Mouse (Mus musculus) embryonic facial prominence, embryonic 13.5 days (tissue): ENCODE data around the gene Gm9945. TPM values are rescaled to one million over a fixed set of nuclear protein-coding genes. Genes with fewer than 3 reads are reported as not detected.

Source experiments
- ATAC-seq: fragments of 200-750 bp; cut with Nextera tagmentation; 2 replicates; pipeline ENCODE4 v1.8.0; 2017; ENCODE audit warnings: low read depth; ENCODE audit not compliant: insufficient number of reproducible peaks, insufficient read depth, low FRiP score, low TSS enrichment
- H3K27ac ChIP-seq: fragments of 300-500 bp; sonication (generic); 2 replicates; pipeline ENCODE4 v1.5.1; 2015; ENCODE audit warnings: moderate library complexity, mild to moderate bottlenecking, inconsistent platforms
- H3K27me3 ChIP-seq: fragments of 300-500 bp; sonication (generic); 2 replicates; pipeline ENCODE4 v1.6.1; 2015; ENCODE audit warnings: mild to moderate bottlenecking, inconsistent platforms
- H3K36me3 ChIP-seq: fragments of 300-500 bp; sonication (generic); 2 replicates; pipeline ENCODE4 v1.6.1; 2015; ENCODE audit warnings: mild to moderate bottlenecking, inconsistent platforms
- H3K4me1 ChIP-seq: fragments of 300-500 bp; sonication (generic); 2 replicates; pipeline ENCODE4 v1.6.1; 2015; ENCODE audit warnings: inconsistent platforms
- H3K4me2 ChIP-seq: fragments of 300-500 bp; sonication (generic); 2 replicates; pipeline ENCODE4 v1.6.1; 2015; ENCODE audit warnings: moderate library complexity, mild to moderate bottlenecking, inconsistent platforms
- H3K4me3 ChIP-seq: fragments of 300-500 bp; sonication (generic); 2 replicates; pipeline ENCODE4 v1.5.1; 2015; ENCODE audit warnings: mild to moderate bottlenecking, inconsistent platforms
- H3K9ac ChIP-seq: fragments of 300-500 bp; sonication (generic); 2 replicates; pipeline ENCODE4 v1.6.1; 2015; ENCODE audit warnings: mild to moderate bottlenecking, inconsistent platforms
- H3K9me3 ChIP-seq: fragments of 300-500 bp; sonication (generic); 2 replicates; pipeline ENCODE4 v1.6.1; 2016; ENCODE audit warnings: inconsistent platforms
- WGBS: fragments of 180-500 bp; shearing (Covaris S2); methylation state at CpG from one replicate; pipeline ENCODE4 v1.1.7; 2015; ENCODE audit warnings: mixed read lengths; 5-methylcytosine and 5-hydroxymethylcytosine counted together
- polyA plus RNA-seq: library from polyadenylated mRNA; unstranded; fragments of >200 nt; fragmentation: Nextera tagmentation; extraction: Ambion mirVana; gene quantifications from 2 replicates; pipeline ENCODE4 v1.2.1, GENCODE M21; 2015

Gene Gm9945
- polyA plus RNA-seq, 1 experiment from 2014 or later: not detected

- no peaks in the 10 kb centered on the region; the same call in 1 of the 2 replicates for H3K9me3 ChIP-seq
- H3K27ac ChIP-seq: no peak overlapping the region
- no peak overlapping the region for H3K9ac ChIP-seq
- H3K4me2 ChIP-seq: no peak overlapping the region
- H3K27me3 ChIP-seq: peaks cover 62% of the 10 kb centered on the region
- WGBS: 65% methylated on average over 4 of the region's 4 CpGs
- no peaks in the 10 kb centered on the region for H3K36me3 ChIP-seq
- peaks cover 17% of the 10 kb centered on the region for H3K4me1 ChIP-seq
- no peak overlapping the region for H3K4me3 ChIP-seq
- no peak for ATAC-seq
Observed at GRCm38 (mm10) chr11:53481088-53481730, 1.2 kb downstream of the Gm9945 start.

- H3K9ac ChIP-seq: no peak overlapping the region
- no peaks in the 10 kb centered on the region for H3K36me3 ChIP-seq
- H3K9me3 ChIP-seq: no peaks in the 10 kb centered on the region; the same call in 1 of the 2 replicates
- H3K4me1 ChIP-seq: peaks cover 30% of the 10 kb centered on the region
- 72% methylated on average over 9 of the region's 9 CpGs for WGBS
- no peak overlapping the region for H3K4me3 ChIP-seq
- H3K27me3 ChIP-seq: peaks cover 64% of the 10 kb centered on the region
- no peak for ATAC-seq
- no peak overlapping the region for H3K27ac ChIP-seq
- H3K4me2 ChIP-seq: no peak overlapping the region
Observed at GRCm38 (mm10) chr11:53483159-53483891, 3.4 kb downstream of the Gm9945 start.

DNA sequence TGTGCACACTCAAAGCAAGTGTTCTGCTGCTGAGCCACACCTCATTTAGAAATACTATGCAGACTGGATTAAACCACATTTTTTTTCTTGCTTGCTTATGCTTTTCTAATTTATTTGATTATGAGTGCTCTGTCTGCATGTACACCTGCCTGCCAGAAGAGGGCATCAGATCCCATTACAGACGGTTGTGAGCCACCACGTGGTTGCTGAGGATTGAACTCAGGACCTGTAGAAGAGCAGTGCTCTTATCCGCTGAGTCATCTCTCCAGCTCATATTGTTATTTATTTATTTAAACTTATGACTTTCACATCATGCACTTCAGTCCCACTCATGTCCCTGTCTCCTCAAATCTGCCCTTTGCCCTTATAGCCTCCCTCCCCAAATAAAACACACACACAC, 5.8 kb downstream of the Gm9945 start:
- H3K27me3 ChIP-seq: peaks cover 40% of the 10 kb centered on the region
- H3K4me1 ChIP-seq: peaks cover 13% of the 10 kb centered on the region
- H3K36me3 ChIP-seq: no peaks in the 10 kb centered on the region
- H3K27ac ChIP-seq: no peak overlapping the region
- no peak overlapping the region for H3K4me2 ChIP-seq
- H3K4me3 ChIP-seq: no peak overlapping the region
- no peak for ATAC-seq
- 48% methylated on average over 3 of the region's 3 CpGs for WGBS
- no peak overlapping the region for H3K9ac ChIP-seq
- no peaks in the 10 kb centered on the region; the same call in 1 of the 2 replicates for H3K9me3 ChIP-seq

GRCm38 (mm10) chr11:53486351-53486750, 6.4 kb downstream of the Gm9945 start:
- Histone ChIP-seq H3K9me3 (no peaks in the 10 kb centered on the region; the same call in 1 of the 2 replicates), H3K4me3 (no peak overlapping the region), H3K36me3 (no peaks in the 10 kb centered on the region), H3K27ac (no peak overlapping the region), H3K9ac (no peak overlapping the region), H3K4me2 (peak overlapping the region; percentile 61), H3K27me3 (peaks cover 34% of the 10 kb centered on the region), H3K4me1 (peaks cover 13% of the 10 kb centered on the region)
- ATAC-seq: peak; percentile 32; the same call in 1 of the 2 replicates
- WGBS: 52% methylated on average over 3 of the region's 3 CpGs

DNA sequence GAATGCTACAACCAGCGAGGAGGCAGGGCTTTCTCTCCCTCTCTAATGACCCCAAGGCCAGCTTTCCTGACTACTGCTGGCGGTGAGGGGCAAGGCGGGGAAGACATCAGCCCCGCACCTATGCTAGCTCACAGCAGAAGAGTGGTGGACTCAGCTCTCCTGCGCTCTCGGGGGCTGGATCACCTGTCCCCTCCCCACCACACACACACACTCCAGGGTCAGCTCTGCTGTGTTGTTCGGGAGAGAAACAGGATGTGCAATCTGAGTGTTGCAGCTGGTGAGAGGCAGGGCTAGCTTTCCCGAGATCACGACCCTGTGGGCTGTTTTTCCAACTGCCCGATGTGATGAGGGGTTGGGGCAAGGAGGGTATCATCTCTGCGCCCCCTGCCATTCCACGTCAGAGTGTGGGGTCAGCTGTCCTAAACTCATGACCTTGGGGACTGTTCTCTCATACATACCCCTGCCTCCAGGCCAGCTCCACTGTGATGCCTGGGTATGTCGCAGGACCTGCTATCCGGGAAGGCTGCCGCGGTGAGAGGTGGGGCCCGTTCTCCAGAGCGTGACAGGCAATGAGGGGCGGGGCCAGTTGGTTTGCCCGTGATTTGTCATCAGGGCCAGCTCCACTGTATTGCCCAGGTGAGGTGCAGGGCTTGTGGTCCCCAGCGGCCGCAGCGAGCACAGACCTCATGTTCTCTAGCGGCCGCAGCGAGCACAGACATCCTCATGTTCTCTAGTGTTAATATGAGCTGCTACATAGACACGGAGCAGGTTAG, 7.0 kb downstream of the Gm9945 start:
- no peak; the same call in 1 of the 2 replicates for ATAC-seq
- Histone ChIP-seq H3K27ac (no peak overlapping the region), H3K27me3 (peaks cover 28% of the 10 kb centered on the region), H3K4me2 (peak overlapping the region; percentile 61), H3K9ac (peak overlapping the region; percentile 22; the same call in 1 of the 2 replicates), H3K36me3 (no peaks in the 10 kb centered on the region), H3K4me3 (peak overlapping the region; percentile 32), H3K4me1 (peaks cover 15% of the 10 kb centered on the region), H3K9me3 (no peaks in the 10 kb centered on the region; the same call in 1 of the 2 replicates)
- WGBS: 8% methylated on average over 27 of the region's 27 CpGs

GRCm38 (mm10) chr11:53489007-53489406, 9.0 kb downstream of the Gm9945 start:
- no peaks in the 10 kb centered on the region; the same call in 1 of the 2 replicates for H3K9me3 ChIP-seq
- ATAC-seq: no peak
- H3K9ac ChIP-seq: no peak overlapping the region
- H3K36me3 ChIP-seq: no peaks in the 10 kb centered on the region
- H3K27me3 ChIP-seq: peaks cover 23% of the 10 kb centered on the region
- H3K4me2 ChIP-seq: no peak overlapping the region
- no peak overlapping the region for H3K4me3 ChIP-seq
- peaks cover 16% of the 10 kb centered on the region for H3K4me1 ChIP-seq
- H3K27ac ChIP-seq: no peak overlapping the region
- 95% methylated on average over 5 of the region's 5 CpGs for WGBS

GRCm38 (mm10) chr11:53489421-53489820, 9.5 kb downstream of the Gm9945 start:
- Histone ChIP-seq H3K36me3 (no peaks in the 10 kb centered on the region), H3K4me1 (peaks cover 16% of the 10 kb centered on the region), H3K4me2 (no peak overlapping the region), H3K9me3 (no peaks in the 10 kb centered on the region; the same call in 1 of the 2 replicates), H3K4me3 (no peak overlapping the region), H3K27ac (no peak overlapping the region), H3K9ac (no peak overlapping the region), H3K27me3 (peaks cover 23% of the 10 kb centered on the region)
- ATAC-seq: no peak
- WGBS: 63% methylated on average over 9 of the region's 9 CpGs

- peaks cover 14% of the 10 kb centered on the region for H3K27me3 ChIP-seq
- no peak for ATAC-seq
- no peak overlapping the region for H3K9ac ChIP-seq
- H3K27ac ChIP-seq: no peak overlapping the region
- H3K4me1 ChIP-seq: peaks cover 15% of the 10 kb centered on the region
- no peak overlapping the region for H3K4me3 ChIP-seq
- 14% methylated on average over 8 of the region's 8 CpGs for WGBS
- no peak overlapping the region for H3K4me2 ChIP-seq
- no peaks in the 10 kb centered on the region; the same call in 1 of the 2 replicates for H3K9me3 ChIP-seq
- no peaks in the 10 kb centered on the region for H3K36me3 ChIP-seq
Observed at GRCm38 (mm10) chr11:53491954-53492401, 12.0 kb downstream of the Gm9945 start.

- H3K9me3 ChIP-seq: no peaks in the 10 kb centered on the region; the same call in 1 of the 2 replicates
- H3K27ac ChIP-seq: no peak overlapping the region
- no peaks in the 10 kb centered on the region; the same call in 1 of the 2 replicates for H3K27me3 ChIP-seq
- H3K36me3 ChIP-seq: no peaks in the 10 kb centered on the region
- WGBS: 31% methylated on average over 3 of the region's 3 CpGs
- no peak overlapping the region for H3K4me2 ChIP-seq
- peaks cover 9% of the 10 kb centered on the region; the same call in 1 of the 2 replicates for H3K4me1 ChIP-seq
- H3K4me3 ChIP-seq: no peak overlapping the region
- H3K9ac ChIP-seq: no peak overlapping the region
- ATAC-seq: no peak
Observed at GRCm38 (mm10) chr11:53493243-53493955, 13.4 kb downstream of the Gm9945 start.

GRCm38 (mm10) chr11:53495417-53495816, 15.5 kb downstream of the Gm9945 start:
- H3K4me1 ChIP-seq: peaks cover 10% of the 10 kb centered on the region; the same call in 1 of the 2 replicates
- H3K9ac ChIP-seq: no peak overlapping the region
- 0 out of 2 replicates have a peak, but pooled peaks cover 3% of the 10 kb centered on the region for H3K27me3 ChIP-seq
- H3K27ac ChIP-seq: peak overlapping the region; percentile 60; the same call in 1 of the 2 replicates
- 25% methylated on average over 6 of the region's 6 CpGs for WGBS
- no peaks in the 10 kb centered on the region for H3K36me3 ChIP-seq
- no peaks in the 10 kb centered on the region for H3K9me3 ChIP-seq
- no peak overlapping the region for H3K4me3 ChIP-seq
- ATAC-seq: no peak
- H3K4me2 ChIP-seq: no peak overlapping the region
